Mouse (Mus musculus) hindbrain, embryonic 16.5 days (tissue): ENCODE results near the gene Zfp983. TPM values are rescaled to one million over a fixed set of nuclear protein-coding genes. Genes with fewer than 3 reads are reported as not detected.

Experiments used
- polyA plus RNA-seq: library from polyadenylated mRNA; unstranded; fragments of >200 nt; fragmentation: Nextera tagmentation; extraction: Ambion mirVana; gene quantifications from 2 replicates; pipeline ENCODE4 v1.2.1, GENCODE M21; 2015

The Zfp983 gene
- polyA plus RNA-seq, 1 experiment from 2014 or later = 10.7 TPM

Other genes with a start within 250 kb of the Zfp983 start
- gene Zfp54, start 227.4 kb upstream of the Zfp983 start, polyA plus RNA-seq = 5.8 and 6.0 TPM in 2 replicates
- 11.5 and 11.8 TPM in 2 replicates for gene Zfp51, start 200.2 kb upstream of the Zfp983 start, polyA plus RNA-seq
- 8.7 and 10.7 TPM in 2 replicates for gene Zfp53, start 161.6 kb upstream of the Zfp983 start, polyA plus RNA-seq
- gene Zfp52, start 115.1 kb upstream of the Zfp983 start, polyA plus RNA-seq = 3.0 and 3.5 TPM in 2 replicates
- 19.2 and 20.3 TPM in 2 replicates for gene Zfp948, start 83.6 kb upstream of the Zfp983 start, polyA plus RNA-seq
- gene Gm10226, start 41.2 kb downstream of the Zfp983 start, polyA plus RNA-seq = 12.1 and 17.6 TPM in 2 replicates
- gene Zfp760, start 57.1 kb downstream of the Zfp983 start, polyA plus RNA-seq = 8.8 and 10.7 TPM in 2 replicates
- 8.2 and 9.6 TPM in 2 replicates for gene Zfp229, start 80.2 kb downstream of the Zfp983 start, polyA plus RNA-seq
- 1.9 and 2.4 TPM in 2 replicates for gene Zfp820, start 195.1 kb downstream of the Zfp983 start, polyA plus RNA-seq